Mouse (Mus musculus): ENCODE measurements around the gene Camk1.

Gene Camk1

DNA sequence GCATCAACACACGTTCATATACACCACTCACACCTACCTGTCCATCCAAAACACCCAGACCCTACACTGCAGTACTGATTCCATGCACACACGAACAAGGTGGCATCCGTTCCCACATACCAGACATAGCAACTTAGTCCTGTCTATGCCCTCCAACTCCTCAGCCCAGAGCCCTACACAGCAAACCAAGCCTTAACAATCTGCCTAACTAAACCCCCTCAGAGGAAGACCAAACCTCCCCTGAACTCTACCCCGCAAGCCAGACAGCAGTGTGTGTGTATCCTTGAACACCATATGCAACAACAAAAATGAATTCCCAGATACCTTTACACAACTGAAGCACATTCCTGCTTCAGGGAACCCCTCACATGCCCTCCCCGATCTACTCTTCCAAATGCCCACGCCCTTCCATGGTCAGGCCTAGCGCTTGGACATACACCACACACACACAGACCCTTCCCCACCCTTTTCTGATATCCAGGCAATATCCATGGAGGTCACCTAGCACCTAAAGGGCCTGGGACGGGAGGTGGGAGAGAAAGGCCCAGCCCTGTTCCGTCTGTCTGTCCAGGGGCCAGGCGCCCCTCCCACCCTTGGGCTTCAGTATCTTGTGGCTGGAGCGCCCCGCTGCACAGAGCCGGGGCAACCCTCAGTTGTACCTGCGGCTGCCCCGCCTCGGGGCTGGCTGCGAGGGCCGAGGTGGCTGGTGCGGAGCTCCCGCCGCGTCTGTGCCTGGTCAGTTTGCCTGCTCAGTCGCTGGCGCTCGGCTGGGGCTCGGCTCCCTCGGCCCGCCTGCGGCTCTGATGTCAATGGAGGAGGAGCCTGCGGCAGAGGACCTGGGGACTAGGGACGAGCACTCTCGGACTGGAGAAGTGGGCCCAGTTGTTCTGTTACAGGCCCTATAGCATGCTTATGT is at the start of gene Camk1:
Gene Camk1, minus strand, starts transcription at position 808 of the 916 bp plus-strand sequence.
- DNase-seq (ENCODE audit: low spot score in 2 of 2), result peak; percentile 88 to 89

DNA sequence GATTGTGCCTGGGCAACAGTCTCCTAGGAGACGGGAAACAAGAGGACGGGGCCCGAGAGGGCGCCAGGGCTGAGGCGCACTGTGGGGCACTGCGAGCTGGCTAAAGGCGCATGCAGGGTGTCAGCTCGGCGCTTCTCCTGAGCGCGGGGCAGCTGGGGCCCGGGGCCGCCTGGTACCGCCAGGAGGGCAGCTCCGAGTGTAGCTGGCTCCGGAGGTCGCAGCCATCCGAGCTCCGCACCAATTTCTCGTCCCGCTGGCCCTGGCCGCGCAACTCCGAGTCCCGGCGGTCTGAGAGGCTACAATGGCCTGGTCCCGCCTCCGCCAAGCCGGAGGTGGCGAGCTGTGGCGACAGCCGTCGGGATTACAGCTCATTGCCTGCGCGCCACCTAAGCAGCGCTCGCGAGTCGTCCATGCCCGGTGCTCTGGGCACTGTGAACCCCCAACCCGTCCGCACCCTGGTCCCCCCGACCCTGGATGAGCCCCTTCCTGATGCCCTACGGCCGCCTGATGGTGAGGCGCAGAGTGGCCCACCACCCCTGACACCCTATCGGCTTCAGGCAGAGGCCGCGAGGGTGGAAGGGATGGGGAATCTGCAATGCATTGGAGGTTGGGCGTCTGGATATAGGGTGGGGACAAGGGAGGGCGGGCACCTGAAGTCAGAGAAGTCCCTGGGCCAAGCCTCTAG is 48.7 kb upstream of the Camk1 start:
- DNase-seq (ENCODE audit: low spot score in 2 of 2), result peak; percentile 27 to 39

DNA sequence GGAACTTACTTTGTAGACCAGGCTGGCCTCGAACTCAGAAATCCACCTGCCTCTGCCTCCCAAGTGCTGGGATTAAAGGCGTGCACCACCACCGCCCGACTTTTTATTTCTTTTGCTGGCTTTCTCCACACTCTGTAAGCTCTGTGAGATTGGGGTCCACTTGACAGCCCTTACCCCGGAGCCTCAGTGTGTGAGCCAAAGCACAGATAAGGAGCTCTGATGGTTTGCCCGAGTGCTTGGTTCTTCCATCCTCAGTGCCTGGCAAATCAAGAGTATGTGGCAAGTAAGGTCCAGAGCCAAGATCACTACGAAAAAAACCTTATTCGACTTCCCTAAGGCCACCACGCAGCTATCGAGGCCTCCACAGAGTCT is 48.2 kb upstream of the Camk1 start:
- DNase-seq (ENCODE audit: low spot score in 2 of 2), result no peak

DNA sequence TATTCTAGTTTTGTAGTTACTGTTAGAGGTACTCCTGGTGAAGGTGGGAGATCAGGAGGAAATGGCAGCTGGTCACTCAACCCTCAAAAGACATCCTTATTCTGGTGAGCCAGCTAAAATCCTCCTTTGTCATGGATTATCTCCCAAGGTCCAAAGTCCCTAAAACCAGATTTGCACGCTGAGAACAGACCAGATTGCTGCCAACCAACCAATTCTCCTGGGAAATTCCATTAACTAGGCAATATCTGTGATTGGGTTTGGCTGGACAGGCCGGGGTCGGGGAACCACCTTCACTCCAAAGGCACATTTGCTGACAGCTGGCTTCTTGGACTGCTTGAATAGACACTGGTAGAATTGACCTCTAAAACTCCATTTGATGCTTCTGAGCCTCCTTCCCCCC is 46.9 kb upstream of the Camk1 start:
- no peak for DNase-seq (ENCODE audit: low spot score in 2 of 2)

DNA sequence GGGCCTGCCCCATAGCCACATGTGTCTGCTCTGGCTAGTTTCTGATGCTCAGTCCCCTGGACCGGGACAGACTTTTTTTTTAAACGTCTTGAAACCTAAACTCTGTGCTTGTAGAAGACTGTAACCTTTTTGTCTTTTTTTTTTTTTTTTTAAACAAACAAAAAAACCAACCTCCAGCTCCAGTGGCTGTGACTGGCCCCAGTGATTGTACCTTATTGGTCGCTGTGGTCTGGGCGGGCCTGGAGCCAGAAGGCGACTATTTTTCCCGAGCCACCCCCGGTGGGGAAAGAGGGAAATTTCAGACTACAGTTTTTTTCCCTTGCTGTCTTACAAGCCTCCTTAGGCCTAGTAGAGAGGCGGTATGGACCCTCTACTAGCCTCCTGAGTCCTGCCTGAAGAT is 45.2 kb upstream of the Camk1 start, which contains the start of gene Ttll3:
Gene Ttll3, plus strand, starts transcription at position 301 of the 400 bp plus-strand sequence.
- DNase-seq (ENCODE audit: low spot score in 2 of 2), result no peak

DNA sequence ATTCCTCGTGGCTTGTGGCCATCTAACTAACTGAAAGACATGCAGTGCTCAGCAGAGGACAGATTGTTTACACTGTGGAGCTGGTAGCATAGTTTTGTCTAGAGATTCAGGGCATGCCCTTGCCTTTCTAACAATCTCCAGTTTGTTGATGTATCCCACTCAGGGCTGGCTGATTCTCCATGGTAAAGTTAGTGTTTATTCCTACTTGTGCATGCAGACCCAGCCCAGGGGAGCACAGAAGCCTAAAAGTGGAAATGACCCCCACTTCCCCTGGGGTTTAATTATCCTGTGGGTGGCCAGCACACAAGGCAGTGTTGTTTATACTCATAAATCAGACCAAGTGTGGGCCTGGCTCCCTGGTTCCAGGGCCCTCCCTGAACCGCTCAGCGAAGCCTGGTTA is 42.2 kb upstream of the Camk1 start:
- DNase-seq (ENCODE audit: low spot score in 2 of 2), result no peak

DNA sequence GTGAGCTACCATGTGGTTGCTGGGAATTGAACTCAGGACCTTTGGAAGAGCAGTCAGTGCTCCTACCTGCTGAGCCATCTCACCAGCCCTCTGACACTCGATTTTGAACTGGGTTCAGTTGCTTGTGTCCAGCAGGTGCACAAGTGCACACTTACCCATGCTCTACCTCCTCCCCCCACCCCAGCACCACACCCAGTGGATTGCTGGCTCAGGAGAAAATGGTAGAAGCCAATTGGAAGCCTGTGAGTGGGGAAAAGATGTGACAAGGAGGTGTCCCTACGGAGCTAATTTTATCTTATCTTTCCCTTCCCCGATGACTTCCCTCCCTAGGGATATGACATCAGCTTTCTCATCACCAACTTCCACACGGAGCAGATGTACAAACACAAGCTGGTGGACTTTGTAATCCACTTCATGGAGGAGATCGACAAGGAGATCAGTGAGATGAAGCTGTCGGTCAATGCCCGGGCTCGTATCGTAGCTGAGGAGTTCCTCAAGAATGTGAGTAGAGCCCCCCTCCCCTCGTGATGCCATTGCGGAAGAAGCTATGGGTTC is 41.5 kb upstream of the Camk1 start:
- no peak for DNase-seq (ENCODE audit: low spot score in 2 of 2)

DNA sequence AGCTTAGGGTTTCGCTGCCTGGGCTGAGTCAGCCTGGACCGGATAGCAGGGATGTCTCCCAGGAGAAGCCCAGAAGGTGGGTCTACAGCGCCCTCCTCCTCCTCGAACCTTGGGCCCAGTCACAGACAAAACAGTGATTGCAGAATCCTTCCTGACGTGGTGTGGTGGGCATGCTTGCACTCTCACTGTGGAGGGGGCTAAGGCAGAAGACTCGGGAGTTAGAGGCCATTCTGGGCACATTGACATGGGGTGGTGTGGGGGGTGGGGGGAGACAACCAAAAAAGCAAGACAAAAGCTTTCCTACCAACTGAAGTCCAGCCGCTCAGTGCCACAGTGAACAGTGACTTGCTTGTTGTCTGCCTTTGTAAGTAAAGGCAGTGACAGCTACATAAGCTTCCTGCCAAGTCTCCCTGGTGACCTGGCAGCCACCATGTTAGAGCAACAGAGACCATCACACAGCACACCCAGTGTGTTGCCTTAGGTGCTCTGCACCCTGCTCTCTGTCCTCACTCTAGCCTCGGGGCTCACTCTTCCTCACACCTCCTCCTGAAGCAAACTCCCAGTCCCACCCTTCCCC is 40.7 kb upstream of the Camk1 start:
- DNase-seq (ENCODE audit: low spot score in 2 of 2), result no peak

DNA sequence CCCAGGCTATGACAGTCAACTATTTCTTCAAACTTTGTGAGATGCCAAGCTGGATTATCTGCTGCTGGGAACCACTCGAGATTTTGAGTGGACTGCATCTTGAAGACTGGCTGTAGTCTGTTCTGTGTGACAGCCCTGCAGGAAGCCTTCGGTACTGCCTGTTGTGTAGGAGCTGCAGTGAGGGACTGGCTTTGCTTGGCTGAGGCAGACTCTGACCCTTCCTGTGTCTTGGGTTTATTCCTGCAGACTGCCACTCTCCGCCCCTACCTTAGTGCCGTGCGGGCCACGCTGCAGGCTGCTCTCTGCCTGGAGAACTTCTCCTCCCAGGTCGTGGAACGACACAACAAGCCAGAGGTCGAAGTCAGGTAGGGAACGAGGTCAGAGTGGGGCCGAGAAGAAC is 36.7 kb upstream of the Camk1 start:
- DNase-seq (ENCODE audit: low spot score in 2 of 2), result no peak

DNA sequence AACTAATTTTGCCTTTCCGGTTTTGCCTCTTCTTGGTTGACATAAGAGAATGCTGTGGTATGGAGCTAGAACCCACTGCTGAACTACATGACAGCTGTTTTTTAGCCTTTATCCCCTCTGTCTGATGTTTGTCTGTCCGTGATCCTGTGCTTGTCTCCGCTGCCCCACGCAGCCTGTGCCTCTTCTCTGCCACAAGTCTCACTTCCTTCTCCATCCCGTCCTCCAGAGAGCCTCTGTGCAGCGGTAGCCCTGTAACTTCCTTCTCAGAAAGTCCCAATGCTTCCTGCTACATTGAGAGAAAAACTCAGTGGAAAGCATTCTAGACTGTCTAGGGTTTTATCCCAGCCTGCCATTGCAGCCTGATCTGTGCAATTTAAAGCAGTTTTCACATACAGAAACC is 35.5 kb upstream of the Camk1 start:
- no peak for DNase-seq (ENCODE audit: low spot score in 2 of 2)

DNA sequence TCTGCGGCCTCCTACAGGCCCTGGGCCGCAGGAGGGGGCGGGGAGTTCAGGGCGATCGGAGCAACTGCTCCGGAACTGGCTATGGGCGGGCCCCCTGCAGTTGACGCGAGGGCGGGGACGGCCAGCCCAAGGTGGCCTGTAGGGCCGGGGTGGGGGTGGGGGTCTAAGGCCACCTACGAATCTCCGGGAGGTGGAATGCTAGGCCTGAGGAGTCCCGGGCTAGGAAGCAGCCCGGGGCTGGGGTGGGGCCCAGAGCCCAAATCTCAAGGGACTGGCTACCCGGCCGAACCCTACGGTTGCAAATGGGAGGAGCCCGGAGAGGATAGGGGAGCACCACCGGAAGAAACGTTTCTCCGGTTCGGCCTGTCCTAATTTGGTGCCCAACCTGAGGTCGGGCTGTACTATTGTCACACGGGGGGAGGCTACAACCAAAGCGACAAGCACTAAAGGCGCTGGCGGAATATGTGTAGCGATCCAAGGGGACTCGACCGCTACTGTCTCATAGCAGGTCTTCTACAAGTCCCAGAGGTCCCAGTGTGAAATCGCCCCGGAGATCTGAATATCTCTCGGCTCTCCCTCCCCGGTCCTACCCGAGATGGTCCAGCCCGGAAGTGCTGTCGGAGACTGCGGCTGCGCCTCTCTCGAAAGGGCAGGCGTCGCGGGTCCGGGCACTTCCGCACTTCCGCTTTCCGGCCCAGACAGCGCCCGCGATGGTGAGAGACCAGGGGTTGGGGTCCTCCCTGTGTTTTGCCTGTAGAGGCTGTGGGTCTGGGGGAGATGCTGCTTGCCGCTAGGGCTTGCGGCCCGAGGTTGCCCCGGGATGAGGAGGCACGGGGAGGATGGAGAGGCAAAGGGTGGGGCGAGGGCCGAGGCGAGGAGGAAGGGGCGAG is 34.0 kb upstream of the Camk1 start, which contains the start of the genes Tada3 and Arpc4:
Gene Tada3, minus strand, starts transcription at position 388 of the 890 bp plus-strand sequence.
Gene Arpc4, plus strand, starts transcription at position 620 of the 890 bp plus-strand sequence.
- peak; percentile 94 to 95 for DNase-seq (ENCODE audit: low spot score in 2 of 2)

DNA sequence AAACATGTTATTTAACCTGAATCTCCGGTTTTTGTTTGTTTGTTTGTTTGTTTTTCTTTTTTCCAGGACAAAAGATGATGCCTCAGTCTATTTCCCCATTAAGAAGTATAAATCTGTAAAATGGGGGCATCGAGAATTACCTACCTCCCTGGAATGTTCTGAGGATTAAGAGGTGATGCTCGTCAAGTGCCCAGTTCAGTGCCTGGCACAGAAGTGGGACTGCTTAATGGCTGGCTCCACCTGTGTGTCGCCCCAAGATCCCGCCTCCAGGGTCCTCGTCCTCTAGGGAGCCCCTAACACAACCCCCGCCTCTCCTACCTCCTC is 33.4 kb upstream of the Camk1 start:
- DNase-seq (ENCODE audit: low spot score in 2 of 2), result no peak

DNA sequence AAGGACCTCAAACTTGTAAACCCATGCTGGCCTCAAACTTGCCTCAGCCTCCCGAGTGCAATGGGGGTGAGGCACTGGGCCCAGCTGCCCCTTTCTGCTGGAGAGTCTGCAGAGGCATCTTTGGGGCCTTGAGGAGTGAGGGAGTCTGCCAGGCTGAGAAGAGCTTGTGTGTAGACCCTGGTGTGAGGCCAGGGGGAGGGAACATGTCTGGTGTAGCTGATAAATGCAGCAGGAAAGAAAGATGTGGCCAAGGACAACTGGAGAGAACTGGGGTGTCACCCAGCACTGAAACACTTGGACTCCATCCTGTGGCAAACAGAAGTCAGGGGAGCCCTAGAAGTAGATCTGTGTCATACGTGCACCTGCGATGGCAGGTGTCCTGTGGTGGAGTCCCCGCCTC is 29.7 kb upstream of the Camk1 start:
- no peak for DNase-seq (ENCODE audit: low spot score in 2 of 2)

DNA sequence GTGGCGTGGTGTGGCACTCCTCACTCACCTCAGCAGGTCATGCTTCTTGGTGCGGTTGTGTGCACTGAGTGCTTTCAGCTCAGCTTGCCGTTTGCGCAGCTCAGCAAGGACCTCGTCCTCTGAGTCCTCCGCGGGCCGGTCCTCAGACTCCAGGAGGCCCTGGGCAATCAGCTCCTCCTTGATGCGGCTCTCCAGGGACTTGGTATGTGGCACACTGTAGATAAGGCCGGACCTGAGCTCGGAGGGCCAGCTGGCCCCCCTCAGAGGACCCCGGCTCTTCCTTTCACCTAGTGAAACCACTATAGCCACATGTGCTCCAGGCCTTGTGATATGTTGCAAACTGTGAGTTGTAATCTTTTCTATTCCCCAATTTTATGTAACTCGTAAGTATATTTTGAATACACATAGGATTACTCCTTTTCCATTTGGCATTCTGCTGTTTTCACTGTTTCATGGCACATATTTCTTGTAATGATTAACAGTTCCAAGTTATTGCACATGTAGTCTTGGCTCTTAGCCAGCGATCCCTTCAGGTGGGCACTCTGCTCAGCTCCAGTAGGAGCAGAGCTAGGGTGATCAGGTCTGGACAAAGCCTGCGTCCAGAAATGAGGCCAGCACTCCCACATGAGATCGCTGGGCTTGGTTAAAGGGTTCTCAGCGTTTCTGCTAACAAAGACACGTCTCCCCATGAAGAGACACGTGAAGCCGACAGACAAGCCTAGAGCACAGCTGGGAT is 26.6 kb upstream of the Camk1 start:
- DNase-seq (ENCODE audit: low spot score in 2 of 2), result no peak

DNA sequence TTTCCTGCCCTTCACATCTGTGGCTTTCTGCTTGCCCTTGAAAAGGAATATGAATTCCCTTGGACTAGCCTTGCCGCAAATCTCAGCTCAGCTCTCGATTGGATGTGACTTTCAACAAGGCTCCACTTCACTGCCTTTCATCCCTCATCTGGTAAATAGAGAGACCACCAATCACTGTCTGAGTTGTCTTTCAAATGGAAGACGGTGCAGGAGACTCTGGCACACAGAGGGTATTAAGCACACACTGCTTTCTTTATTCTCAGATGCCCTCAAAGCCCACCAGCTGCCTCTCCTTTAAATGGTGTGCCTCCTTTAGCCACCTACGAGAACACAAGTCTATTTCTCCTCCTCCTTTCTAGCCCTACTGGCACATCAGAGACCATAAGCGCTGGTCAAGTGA is 24.8 kb upstream of the Camk1 start:
- no peak for DNase-seq (ENCODE audit: low spot score in 2 of 2)

DNA sequence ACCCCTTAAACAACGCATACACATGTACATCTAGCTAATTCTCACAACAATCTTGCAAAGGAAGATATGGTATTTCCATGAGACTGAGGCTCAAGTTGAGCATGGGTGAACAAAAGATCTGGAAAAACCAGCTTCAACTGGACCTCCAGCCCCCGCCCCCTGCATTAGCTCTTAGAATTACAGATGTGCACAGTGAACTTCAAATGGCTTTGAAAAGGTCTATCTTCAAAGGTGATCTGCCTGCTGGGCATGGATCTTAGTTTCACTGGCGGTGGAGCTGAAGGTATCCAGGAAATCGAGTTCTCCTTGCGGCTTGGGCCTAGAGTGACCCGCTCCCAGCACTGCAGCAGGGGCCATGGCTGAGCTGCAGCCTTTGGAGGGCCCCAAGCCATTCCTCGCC is 24.3 kb upstream of the Camk1 start:
- no peak for DNase-seq (ENCODE audit: low spot score in 2 of 2)

DNA sequence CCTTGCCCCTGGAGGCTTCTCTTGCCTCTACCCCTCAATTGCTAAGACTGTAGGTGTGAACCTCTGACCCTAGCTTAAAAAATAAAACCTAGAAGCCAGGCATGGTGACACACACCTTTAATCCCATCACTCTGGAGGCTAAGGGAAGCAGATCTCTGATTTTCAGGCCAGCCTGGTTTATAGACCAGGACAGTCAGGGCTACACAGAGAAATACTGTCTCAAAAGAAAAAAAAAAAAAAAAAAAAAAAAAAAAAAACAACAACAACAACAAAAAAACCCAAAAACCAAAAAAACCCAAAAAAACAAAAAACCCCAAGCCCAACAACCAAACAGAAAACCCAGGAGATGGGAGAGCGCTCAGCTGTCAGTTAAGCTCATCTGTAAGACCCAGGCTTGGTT is 23.8 kb upstream of the Camk1 start:
- DNase-seq (ENCODE audit: low spot score in 2 of 2), result no peak

DNA sequence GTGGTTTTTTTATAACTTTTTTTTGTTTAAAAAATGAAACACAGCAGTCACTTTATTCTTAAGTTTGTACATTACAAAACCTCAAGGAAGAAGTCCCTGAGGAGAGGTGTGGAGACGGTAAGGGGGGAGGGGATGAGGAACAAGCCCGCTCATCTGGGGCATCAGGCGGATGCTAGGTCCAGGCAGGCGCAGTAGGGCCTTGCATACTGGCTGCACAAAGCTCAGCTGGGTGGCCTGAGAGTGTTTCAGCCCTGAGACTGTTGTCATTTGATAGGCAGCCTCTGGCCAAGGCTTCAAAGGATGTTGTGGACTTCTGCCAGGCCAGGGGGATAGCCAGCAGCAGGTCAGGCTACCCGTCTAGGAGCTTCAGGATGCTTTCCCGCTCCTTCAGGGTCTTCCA is 22.9 kb upstream of the Camk1 start:
- DNase-seq (ENCODE audit: low spot score in 2 of 2), result no peak

DNA sequence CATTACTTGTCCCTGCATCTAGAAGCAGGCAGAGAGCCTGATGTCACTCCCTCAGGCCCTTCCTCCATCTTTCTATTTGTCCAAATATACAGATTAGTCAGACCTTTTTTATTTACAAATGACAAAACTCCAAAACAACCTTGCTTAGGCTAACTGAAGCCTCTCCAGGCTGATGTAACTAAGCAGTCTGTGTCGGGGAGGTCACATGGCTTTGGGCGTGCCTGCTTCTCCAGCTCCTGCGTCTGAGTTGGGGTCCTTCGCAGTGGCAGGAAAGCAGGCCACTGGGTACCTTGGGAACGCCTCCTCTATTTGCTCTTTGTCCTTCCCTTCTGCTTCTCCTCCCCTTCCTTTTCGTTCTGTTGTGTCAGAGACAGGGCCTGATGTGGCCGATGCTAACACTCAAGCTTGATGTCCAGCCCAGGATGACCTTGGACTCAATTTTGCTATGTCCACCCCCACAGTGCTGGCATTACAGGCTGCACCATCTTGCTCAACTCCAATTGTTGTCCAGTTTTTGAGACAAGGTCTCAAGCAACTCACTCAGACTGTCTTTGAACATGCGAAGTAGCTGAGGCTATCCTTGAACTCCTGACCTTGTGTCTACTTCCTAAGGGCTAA is 20.8 kb upstream of the Camk1 start:
- no peak for DNase-seq (ENCODE audit: low spot score in 2 of 2)

DNA sequence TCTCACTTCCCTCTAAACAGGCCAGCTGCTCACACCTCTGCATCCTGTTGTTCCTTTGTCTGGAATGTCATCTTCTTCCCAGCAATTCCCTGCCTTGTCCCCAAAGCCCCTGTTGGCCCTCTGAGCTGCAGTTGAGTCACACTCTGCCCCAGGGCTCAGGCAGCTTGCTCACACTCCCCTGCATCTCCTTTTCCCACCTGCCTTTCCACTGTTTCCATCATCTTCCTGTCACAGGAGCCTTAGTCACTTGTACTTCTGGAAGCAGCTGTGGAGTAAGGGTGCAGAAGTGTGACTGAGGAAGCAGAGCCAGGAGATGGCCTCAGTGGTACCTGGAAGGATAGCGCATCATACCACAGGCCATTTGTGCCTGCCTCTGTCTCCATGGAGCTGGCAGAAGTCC is 18.5 kb upstream of the Camk1 start:
- no peak for DNase-seq (ENCODE audit: low spot score in 2 of 2)
